Mouse (Mus musculus) cerebellum, adult 2 months (tissue): Measurements from ENCODE around the gene Tbc1d10c.

Source experiments
- CTCF ChIP-seq: fragments of 200-500 bp; IDR thresholded peaks from 2 replicates; pipeline ENCODE4 v1.5.1; 2011; ENCODE audit warnings: low read depth, mild to moderate bottlenecking, control low read depth, low read length, moderate library complexity, borderline replicate concordance; ENCODE audit not compliant: insufficient read depth
- POLR2A ChIP-seq: fragments of 200-500 bp; IDR thresholded peaks from 2 replicates; pipeline ENCODE4 v1.6.1; 2011; ENCODE audit warnings: low read length, control low read depth, borderline replicate concordance; ENCODE audit not compliant: insufficient read depth

GRCm38 (mm10) chr19:4202149-4202548, 11.1 kb upstream of the Tbc1d10c start:
- TF ChIP-seq CTCF (no peak), POLR2A (no peak)
